Mouse (Mus musculus) kidney, adult 2 months (tissue): ENCODE data around the gene Ctf1. TPM values are rescaled to one million over a fixed set of nuclear protein-coding genes. Genes with fewer than 3 reads are reported as not detected.
"Not testable (repeated sequence)": the region's sequence is repeated elsewhere in the genome, so short reads cannot be mapped to it uniquely, and the experiment has no call there.

Experiments used
- DNase-seq: peaks from one replicate; pipeline ENCODE4 v3.0.0; 2021
- H3K27ac ChIP-seq: fragments of 200-500 bp; 2 replicates; pipeline ENCODE4 v1.5.1; 2012; ENCODE audit warnings: low read depth, low read length, control low read depth, inconsistent platforms; ENCODE audit not compliant: insufficient read depth
- H3K27me3 ChIP-seq: fragments of 200-500 bp; replicated peaks from 2 replicates; pipeline ENCODE4 v1.6.1; 2012; ENCODE audit warnings: mild to moderate bottlenecking, moderate library complexity, low read length, inconsistent platforms; ENCODE audit not compliant: control insufficient read depth, insufficient read depth
- H3K36me3 ChIP-seq: fragments of 200-500 bp; 2 replicates; pipeline ENCODE4 v1.6.1; 2012; ENCODE audit warnings: mild to moderate bottlenecking, moderate library complexity, low read length, inconsistent platforms; ENCODE audit not compliant: control insufficient read depth, insufficient read depth
- H3K4me1 ChIP-seq: fragments of 200-500 bp; 2 replicates; pipeline ENCODE4 v1.6.1; 2011; ENCODE audit warnings: low read length; ENCODE audit not compliant: control insufficient read depth, insufficient read depth
- H3K4me3 ChIP-seq: fragments of 200-500 bp; 2 replicates; pipeline ENCODE4 v1.5.1; 2011; ENCODE audit warnings: mild to moderate bottlenecking, low read depth, low read length, control low read depth; ENCODE audit not compliant: insufficient read depth
- CTCF ChIP-seq: fragments of 200-500 bp; conservative IDR thresholded peaks from 2 replicates; pipeline ENCODE4 v1.5.1; 2011; ENCODE audit warnings: low read depth, mild to moderate bottlenecking, control low read depth, low read length, moderate library complexity, mixed read lengths; ENCODE audit not compliant: insufficient read depth, insufficient read length
- POLR2A ChIP-seq: fragments of 200-500 bp; IDR thresholded peaks from one replicate; pipeline ENCODE4 v1.6.1; 2011; ENCODE audit warnings: low read depth, low read length, control low read depth
- WGBS: fragments of 180-500 bp; shearing (Covaris S2); methylation state at CpG from one replicate; pipeline ENCODE4 v1.1.7; 2018; 5-methylcytosine and 5-hydroxymethylcytosine counted together
- polyA plus RNA-seq: library from polyadenylated mRNA; depleted of rRNA; stranded (reverse); fragments of >200 nt; gene quantifications from 2 replicates; pipeline ENCODE4 v1.2.3, GENCODE M21; 2012

Gene Ctf1
- polyA plus RNA-seq, 1 experiment: 19.4 TPM

- H3K36me3 ChIP-seq: no peaks in the 10 kb centered on the region
- no peak for DNase-seq
- no peaks in the 10 kb centered on the region for H3K4me1 ChIP-seq
- no peak overlapping the region for H3K4me3 ChIP-seq
- WGBS: 91% methylated on average over 6 of the region's 6 CpGs
- no peak overlapping the region for H3K27ac ChIP-seq
- H3K27me3 ChIP-seq: no peaks in the 10 kb centered on the region
- TF ChIP-seq POLR2A (no peak), CTCF (no peak)
These were observed 6.7 kb downstream of the Ctf1 start for GRCm38 (mm10) chr7:127719258-127719657.

- no peaks in the 10 kb centered on the region for H3K27me3 ChIP-seq
- H3K27ac ChIP-seq: no peak overlapping the region
- no peaks in the 10 kb centered on the region for H3K4me1 ChIP-seq
- no peaks in the 10 kb centered on the region for H3K36me3 ChIP-seq
- H3K4me3 ChIP-seq: no peak overlapping the region
- no peak for DNase-seq
- 71% methylated on average over 2 of the region's 2 CpGs for WGBS
- TF ChIP-seq CTCF: no peak
- no peak for TF ChIP-seq POLR2A
These were observed 13.0 kb downstream of the Ctf1 start for GRCm38 (mm10) chr7:127725490-127725889.

- 81% methylated on average over 6 of the region's 6 CpGs for WGBS
- no peaks in the 10 kb centered on the region for H3K36me3 ChIP-seq
- TF ChIP-seq CTCF: no peak
- no peak overlapping the region for H3K4me3 ChIP-seq
- H3K4me1 ChIP-seq: no peaks in the 10 kb centered on the region
- H3K27ac ChIP-seq: no peak overlapping the region
- DNase-seq: no peak
- no peaks in the 10 kb centered on the region for H3K27me3 ChIP-seq
These were observed 13.4 kb downstream of the Ctf1 start for GRCm38 (mm10) chr7:127725924-127726323.

- no peak for TF ChIP-seq POLR2A
- peak; percentile 9; the same call in 1 of the 2 replicates for TF ChIP-seq CTCF
- WGBS: 83% methylated on average over 7 of the region's 7 CpGs
These were observed 15.4 kb downstream of the Ctf1 start for GRCm38 (mm10) chr7:127727898-127728297.

GRCm38 (mm10) chr7:127730170-127730569 lies 17.6 kb downstream of the Ctf1 start:
- Histone ChIP-seq H3K4me3 (no peak overlapping the region), H3K27ac (no peak overlapping the region), H3K36me3 (no peaks in the 10 kb centered on the region), H3K27me3 (no peaks in the 10 kb centered on the region), H3K4me1 (no peaks in the 10 kb centered on the region)
- 67% methylated on average over 4 of the region's 4 CpGs for WGBS
- DNase-seq: no peak
- TF ChIP-seq POLR2A: no peak
- TF ChIP-seq CTCF: no peak

More at GRCm38 (mm10) chr7:127727898-127728297, 15.4 kb downstream of the Ctf1 start:
- H3K4me1 ChIP-seq: no peaks in the 10 kb centered on the region
- no peaks in the 10 kb centered on the region for H3K27me3 ChIP-seq
- no peak for DNase-seq
- no peak overlapping the region for H3K4me3 ChIP-seq
- H3K36me3 ChIP-seq: no peaks in the 10 kb centered on the region
- no peak overlapping the region for H3K27ac ChIP-seq

- not testable (repeated sequence) for DNase-seq, H3K4me3 ChIP-seq, H3K27me3 ChIP-seq, H3K27ac ChIP-seq, H3K4me1 ChIP-seq, H3K36me3 ChIP-seq
- WGBS: 100% methylated on average over 1 of the region's 5 CpGs
These were observed 19.5 kb downstream of the Ctf1 start, which contains the start of gene Ctf2 for GRCm38 (mm10) chr7:127732066-127732465. TSS of gene Ctf2 (minus strand) at chr7:127732166.

GRCm38 (mm10) chr7:127744366-127745045 lies 32.0 kb downstream of the Ctf1 start, which contains the start of gene Fbxl19:
TSS of gene Fbxl19 (plus strand) at chr7:127744543.
- peak; percentile 85 for DNase-seq
- no peak for TF ChIP-seq POLR2A
- TF ChIP-seq CTCF: peak; percentile 66
- H3K27ac ChIP-seq: peak within 1 kb of the TSS; percentile 77
- H3K4me3 ChIP-seq: peak within 1 kb of the TSS; percentile 87
- no peaks in the 10 kb centered on the region for H3K36me3 ChIP-seq
- WGBS: under 1% methylated on average over 26 of the region's 26 CpGs
- no peaks in the 10 kb centered on the region for H3K27me3 ChIP-seq
- H3K4me1 ChIP-seq: peaks cover 3% of the 10 kb centered on the region; the same call in 1 of the 2 replicates
